Mouse (Mus musculus): ENCODE measurements around the gene Notch4. TPM values are rescaled to one million over a fixed set of nuclear protein-coding genes. Genes with fewer than 3 reads are reported as not detected.
A peak's percentile ranks its signal among the peaks of the same experiment; 100 is the strongest.
"Not testable (repeated sequence)": the region's sequence is repeated elsewhere in the genome, so short reads cannot be mapped to it uniquely, and the experiment has no call there.

The Notch4 gene
- total RNA-seq (2021), result 1 to 10 TPM; 8.0 to 8.9 TPM
- long read RNA-seq, experiment 1, full-length matches to known transcripts, result 7 of 18 reads
- long read RNA-seq, experiment 1, partial matches to known transcripts, result 3 of 18 reads
- long read RNA-seq, experiment 1, other reads (novel, unspliced or antisense), result 8 of 18 reads
- long read RNA-seq, experiment 2, full-length matches to known transcripts, result 5 of 8 reads
- long read RNA-seq, experiment 2, partial matches to known transcripts, result 2 of 8 reads
- long read RNA-seq, experiment 2, other reads (novel, unspliced or antisense), result 1 of 8 reads

DNA sequence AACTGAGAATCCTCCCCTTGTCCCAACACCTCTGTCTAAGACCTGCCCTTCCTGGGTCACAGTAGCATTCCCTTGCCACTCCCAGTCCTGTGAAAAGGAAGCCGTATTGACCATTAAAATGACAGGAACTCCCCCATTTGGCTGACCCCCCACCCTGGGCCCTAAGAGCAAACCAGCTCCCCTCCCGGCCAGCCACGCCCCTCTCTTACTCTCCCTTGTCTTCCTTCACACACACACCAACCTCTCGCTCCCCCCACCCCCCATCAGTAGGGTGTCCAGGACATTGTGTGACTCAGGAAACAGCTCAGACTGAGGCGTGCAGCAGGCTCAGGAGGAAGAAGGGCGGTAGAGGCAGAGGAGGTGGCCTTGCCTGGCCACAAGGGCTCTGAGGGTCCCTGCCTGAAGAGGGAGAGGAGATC lies at the start of gene Notch4:
Gene Notch4, plus strand, starts transcription at position 266 of the 419 bp plus-strand sequence.
- peak; percentile 28 for DNase-seq (ENCODE audit: low spot score)

DNA sequence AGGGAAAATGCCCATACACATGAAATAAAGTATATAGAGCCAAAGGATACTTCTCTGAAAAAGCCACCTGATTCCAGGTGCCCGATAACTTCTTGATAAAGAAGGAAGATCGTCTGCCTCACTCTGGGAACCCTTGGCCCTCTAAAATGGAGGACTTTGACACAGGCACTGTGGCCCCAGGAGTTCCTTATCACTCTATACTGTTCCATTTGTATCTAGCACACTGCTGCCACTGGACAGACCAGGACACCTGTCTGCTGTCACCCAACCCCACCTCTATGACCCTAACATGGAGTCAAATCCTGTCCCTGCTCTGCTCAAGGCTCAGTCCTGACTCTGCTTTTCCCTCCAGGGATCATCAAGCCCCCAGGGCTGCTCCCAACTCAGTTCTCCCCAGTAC lies 47.6 kb upstream of the Notch4 start:
- no peak for DNase-seq (ENCODE audit: low spot score)

DNA sequence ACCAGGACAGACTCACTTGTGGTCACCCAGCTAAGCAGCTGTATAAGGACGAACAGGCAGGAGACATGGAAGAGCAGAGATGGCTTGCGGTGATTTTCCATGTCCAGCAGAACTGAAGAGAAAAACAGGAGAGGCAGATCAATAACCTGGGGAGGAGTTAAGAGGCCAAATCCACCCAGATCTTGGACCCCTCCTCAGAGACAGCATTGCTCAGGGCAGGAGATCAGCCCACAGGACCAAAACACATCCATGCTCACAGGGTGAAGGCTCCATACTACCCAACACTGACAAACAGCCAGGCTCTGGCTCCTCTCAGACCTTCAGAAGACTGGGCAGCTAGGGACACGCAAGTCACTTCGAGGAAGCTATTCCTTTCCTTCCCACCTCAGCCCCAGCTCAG lies 46.8 kb upstream of the Notch4 start, which contains the start of gene Btnl6:
Gene Btnl6, minus strand, starts transcription at position 101 of the 400 bp plus-strand sequence.
- DNase-seq (ENCODE audit: low spot score), result no peak

DNA sequence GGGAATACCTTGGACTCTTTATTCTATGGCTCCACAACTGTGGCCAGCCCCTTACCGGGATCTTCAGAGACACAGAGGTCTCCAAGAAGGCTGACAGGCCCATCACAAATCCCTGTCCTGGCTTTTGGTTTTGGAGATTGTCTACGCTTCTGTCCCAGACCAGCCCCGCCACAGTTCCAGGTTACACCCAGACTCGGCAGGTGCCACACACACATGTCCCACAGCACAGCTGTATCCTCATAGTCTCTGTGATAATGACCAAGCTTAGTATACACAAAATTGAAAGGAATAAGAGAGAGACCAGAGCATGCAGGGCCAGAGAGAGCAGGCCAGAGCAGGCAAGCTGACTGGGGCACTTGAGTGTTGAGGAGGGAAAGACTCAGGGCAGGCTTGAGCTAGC lies 46.3 kb upstream of the Notch4 start:
- DNase-seq (ENCODE audit: low spot score), result no peak

DNA sequence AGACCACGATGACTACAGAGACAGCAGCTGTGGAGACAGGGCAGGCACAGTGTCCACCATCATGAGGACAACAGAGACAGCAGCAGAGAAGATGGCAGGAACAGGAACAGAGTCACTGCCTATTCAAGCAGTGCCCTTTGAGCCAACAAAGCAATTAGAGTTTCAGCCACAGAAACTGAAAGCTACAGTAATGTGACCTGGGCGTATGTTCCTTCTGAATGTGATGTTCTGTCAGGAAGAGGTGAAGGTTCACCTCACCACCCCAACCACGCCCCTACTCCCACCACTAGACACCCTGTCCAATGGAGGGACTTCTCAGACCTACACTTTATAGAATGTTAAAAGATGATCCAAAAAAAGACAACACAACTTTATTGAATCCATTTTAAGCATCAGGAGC lies 45.5 kb upstream of the Notch4 start:
- DNase-seq (ENCODE audit: low spot score), result not testable (repeated sequence)

DNA sequence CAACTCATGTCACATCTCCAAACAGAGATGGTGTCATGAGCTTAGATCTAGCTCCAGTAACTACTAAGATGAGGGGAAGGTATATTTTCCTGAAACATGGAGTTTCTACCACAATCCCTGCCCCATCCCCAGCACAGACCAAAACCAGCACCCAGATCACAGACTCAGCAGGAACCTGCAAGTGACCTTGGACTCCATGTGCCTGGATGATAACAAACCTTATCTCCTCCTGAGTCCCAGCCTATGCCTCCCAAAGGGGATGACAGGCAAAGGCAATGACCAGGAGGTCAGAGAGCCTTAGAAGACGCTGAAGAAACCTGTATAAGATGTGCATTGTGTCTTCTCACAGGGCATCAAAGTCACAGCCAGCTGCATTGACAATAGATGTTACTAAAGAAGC lies 45.1 kb upstream of the Notch4 start:
- DNase-seq (ENCODE audit: low spot score), result no peak

DNA sequence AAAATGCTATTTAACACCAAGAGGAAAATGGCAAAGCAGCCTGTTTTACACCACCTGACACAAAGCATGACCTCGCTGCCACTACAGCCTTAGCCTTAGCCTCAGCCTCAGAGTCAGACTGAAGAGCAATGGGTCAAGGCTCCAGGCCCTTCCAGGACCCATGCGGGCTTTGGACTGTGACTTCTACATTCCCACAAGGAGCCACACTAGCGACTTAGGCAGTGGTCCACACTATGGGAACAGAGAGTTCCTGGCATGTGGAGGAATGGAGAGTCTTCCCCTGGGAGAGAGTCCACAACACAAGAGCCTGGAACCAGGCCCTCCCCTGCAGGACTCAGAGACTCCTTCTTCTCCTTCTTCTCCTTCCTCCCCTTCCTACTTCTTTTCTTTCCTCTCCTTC lies 31.4 kb upstream of the Notch4 start:
- DNase-seq (ENCODE audit: low spot score), result peak; percentile 40

DNA sequence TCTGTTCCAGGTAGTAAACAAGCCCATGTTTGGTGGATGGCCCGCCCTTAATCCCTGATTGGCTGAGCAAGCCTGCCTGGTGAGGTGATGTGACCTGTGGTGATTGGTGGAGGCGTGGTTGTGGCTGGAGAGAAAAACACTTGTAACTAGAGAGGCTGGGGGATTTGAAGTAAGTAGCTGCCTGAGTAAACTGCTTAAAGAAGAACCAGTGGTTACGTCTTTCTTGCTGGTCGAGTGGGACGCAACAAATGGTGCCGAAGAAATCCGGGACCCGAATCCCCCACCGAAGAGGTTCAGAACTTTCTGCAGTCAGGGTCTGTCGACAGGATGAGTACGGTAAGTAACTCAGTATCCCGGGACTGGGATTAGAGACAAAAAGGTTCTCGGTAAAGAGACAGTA lies 20.5 kb upstream of the Notch4 start:
- DNase-seq (ENCODE audit: low spot score), result not testable (repeated sequence)

DNA sequence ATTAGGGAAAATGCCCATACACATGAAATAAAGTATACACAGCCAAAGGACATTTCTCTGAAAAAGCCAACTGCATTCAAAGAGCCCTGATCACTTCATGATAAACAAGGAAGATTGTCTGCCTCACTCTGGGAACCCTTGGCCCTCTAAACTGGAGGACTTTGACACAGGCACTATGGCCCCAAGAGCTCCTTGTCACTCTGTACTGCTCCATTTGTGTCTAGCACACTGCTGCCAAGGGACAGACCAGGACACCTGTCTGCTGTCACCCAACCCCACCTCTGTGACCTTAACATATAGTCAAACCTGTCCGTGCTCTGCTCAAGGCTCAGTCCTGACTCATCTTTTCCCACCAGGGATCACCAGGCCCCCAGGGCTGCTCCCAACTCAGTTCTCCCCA lies 17.3 kb upstream of the Notch4 start:
- no peak for DNase-seq (ENCODE audit: low spot score)

DNA sequence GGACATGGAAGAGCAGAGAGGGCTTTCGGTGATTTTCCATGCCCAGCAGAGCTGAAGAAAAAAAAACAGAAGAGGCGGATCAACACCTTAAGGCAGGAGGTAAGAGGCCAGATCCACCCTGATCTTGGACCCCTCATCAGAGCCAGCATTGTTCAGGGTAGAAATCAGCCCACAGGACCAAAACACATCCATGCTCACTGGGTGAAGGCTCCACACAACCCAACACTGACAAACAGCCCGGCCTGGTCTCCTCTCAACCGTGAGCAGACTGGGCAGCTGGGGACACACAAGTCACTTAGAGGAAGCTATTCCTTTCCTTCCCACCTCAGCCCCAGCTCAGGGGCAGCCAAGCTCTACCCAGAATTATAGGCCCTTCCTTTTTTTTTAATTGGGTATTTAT lies 16.5 kb upstream of the Notch4 start:
- DNase-seq (ENCODE audit: low spot score), result no peak

DNA sequence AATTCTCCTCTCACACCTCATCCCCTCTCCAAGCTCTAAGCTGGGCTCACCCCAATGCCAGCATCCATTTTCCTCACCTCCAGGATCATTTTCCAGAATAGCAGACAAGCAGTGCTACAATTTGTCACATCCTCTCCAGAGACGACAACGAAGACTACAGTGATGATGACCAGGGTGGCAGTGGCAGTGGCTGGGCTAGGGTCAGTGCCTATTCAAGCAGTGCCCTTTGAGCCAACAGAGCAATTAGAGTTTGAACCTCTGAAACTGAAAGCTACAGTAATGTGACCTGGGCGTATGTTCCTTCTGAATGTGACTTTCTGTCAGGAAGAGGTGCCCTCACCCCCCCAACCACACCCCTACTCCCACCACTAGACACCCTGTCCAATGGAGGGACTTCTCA lies 14.9 kb upstream of the Notch4 start:
- no peak for DNase-seq (ENCODE audit: low spot score)

DNA sequence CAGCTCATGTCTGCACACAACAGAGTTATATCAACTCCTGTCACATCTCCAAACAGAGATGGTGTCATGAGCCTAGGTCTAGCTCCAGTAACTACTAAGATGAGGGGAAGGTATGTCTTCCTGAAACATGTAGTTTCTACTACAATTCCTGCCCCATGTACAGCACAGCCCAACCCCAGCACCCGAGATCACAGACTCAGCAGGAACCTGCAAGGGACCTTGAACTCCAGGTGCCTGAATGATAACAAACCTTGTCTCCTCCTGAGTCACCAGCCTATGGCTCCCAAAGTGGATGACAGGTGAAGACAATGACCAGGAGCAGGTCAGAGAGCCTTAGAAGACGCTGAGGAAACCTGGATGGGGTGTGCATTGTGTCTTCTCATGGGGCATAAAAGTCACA lies 14.2 kb upstream of the Notch4 start:
- no peak for DNase-seq (ENCODE audit: low spot score)

DNA sequence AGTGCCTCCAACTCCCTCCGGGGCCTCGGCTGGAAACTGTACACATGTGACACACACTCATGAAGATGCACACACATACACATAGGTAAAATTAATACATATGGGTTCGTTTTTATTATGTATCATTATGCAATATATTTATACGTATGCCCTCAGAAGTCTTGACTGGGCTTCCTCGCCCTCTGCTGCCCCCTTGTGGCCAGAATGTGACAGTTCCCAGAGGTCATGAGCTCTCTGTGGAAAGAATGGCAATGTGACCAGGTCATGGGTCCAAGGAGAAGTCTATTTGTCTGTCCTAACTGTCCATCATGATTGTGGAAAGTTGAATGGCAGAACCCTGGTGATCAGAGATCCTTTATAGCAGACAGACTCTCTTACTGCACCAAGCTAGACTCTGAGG lies 8.6 kb upstream of the Notch4 start:
- DNase-seq (ENCODE audit: low spot score), result peak; percentile 85

DNA sequence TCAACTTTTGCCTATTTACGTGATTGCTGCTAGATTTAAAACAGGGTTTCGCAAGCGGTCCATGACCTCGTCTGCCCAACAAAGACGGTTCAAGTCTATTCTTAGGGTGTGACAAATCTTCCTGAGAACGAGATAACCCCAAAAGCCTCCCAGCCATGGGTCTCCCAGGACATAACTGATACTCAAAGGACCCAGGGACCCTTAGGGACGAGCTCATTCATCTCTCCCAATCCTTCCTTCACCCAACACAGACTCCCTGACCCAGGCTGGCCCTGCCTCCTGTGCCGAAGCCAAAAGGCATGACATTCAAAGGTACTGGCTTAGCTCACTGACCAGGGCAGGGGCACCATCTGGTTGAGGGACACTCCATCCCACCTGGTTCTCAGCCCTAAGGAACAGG lies 7.7 kb upstream of the Notch4 start:
- DNase-seq (ENCODE audit: low spot score), result no peak

DNA sequence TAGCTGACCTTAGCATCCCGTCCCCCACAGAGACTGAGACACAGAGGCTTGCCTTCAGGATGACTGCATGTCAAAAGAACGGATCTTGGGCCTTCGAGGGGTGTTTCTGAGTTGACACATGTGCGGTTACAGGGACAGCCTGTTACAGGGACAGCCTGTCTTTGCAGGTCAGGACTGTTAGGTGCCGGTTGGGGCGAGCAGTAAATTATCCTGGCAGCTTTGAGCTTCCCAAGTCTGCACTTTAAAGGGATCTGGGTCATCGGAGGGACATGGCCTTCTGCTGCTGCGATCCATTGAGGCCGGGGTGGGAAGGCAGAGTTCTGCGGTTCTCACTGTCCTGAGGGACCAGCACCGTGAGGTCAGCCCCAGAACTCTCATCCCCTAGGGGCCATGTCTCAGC lies 6.7 kb upstream of the Notch4 start:
- peak; percentile 11 for DNase-seq (ENCODE audit: low spot score)

DNA sequence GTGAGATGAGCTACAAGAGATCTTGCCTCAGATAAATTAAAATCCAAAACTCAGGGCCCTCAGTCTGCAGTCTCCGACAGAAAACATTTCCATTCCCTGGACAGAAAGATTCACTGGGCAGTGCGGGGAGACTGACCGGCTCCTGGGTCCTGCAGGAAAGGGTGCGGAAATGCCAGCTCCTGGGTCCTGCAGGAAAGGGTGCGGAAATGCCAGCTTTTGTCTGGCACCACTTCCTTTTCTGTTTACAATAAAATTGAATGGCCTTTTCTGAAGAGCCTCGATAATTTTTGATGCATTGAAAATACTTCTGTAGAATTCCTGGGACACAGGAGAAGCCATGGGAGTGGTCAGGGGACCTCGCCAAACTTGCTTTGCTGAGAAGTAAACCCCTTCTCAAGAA lies 5.0 kb upstream of the Notch4 start:
- DNase-seq (ENCODE audit: low spot score), result no peak

DNA sequence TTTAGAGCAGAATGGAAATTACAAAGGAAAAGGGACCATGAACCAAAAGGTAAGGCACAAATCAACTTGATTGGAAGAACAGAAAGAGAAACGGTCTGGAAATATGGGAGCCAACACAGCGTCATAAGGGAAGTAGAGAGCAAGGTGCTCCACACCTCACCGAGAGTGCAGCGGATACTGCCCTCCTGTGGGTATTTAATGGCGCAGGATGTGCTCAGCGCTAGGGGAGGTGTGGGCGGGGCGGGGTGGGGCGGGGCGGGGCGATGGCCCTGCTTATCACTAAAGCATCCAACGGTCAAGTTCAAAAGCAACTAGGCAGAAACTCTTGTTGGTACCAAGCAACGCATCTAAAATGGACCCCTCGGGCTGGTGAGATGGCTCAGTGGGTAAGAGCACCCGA lies 4.2 kb upstream of the Notch4 start:
- no peak for DNase-seq (ENCODE audit: low spot score)

DNA sequence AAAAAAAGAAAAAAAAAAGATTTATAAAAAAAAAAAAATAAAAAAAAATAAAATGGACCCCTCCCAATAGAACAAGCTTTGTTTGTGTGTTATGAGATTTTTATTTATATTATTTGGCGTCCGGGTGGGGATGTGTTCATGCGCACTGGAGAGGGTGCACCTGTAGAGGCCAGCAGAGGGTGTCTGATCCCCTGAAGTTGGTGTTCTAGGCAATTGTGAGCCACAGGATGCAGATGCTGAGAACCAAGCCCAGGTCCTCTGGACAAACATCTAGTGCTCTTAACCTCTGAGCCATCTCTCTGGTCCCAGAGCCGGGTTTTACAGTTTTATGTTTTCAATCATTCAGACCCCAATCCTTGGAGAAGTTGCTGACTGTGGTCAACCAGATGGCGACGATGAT lies 3.6 kb upstream of the Notch4 start:
- no peak for DNase-seq (ENCODE audit: low spot score)

DNA sequence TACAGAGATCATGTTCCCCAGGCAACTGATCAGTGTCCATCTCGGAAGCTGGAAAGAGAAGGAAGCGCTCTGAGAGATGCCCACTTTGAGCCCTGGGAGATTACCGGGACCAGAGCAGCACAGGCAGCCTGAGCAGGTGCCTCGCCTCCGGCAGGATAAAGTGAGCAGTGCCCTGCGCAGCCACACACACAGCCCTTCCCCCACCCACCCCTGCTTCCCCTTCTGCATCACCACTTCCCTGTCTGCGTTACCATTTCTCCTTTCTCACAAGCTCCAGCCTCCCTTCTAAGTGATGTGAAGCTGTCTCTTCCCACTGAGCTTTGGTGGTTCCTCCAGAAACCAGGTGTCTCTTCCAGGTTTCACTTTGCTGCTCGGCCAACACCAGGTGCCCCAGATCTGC lies 2.9 kb upstream of the Notch4 start:
- no peak for DNase-seq (ENCODE audit: low spot score)

DNA sequence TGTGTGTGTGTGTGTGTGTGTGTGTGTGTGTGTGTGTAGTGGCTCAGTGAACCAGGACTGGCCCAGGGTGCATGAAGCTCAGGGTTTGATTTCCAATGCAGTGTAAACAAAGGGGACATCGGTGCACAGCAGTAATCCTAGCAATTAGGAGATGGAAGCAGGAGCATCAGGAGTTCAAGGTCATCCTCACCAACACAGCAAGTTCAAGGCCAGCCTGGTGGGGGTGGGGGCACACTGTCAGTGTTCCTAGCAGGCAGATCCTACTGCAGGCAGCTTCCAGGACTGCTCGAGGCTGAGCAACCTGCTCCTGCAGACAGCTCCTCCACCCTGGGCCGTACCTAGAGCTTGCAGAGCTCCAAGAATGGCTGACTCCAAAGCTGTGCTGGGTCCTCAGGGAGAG lies 1.5 kb upstream of the Notch4 start:
- DNase-seq (ENCODE audit: low spot score), result no peak

DNA sequence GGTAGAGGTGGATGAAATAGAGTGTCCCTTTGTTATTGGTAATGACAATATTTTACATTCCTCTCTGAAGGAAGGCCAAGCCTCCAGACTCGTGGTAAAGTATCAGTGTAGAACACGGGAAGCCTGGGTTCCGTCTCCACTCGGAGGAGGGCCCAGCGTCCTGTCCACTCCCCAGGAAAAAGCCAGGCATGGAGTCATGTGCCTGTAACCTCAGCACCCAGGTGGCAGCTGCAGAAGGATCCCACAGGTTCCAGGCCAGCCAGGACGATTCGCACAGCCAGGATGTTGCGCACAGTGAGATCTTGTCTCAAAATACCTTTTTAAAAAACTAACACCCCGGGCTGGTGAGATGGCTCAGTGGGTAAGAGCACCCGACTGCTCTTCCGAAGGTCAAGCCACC lies 714 bp upstream of the Notch4 start:
- no peak for DNase-seq (ENCODE audit: low spot score)

DNA sequence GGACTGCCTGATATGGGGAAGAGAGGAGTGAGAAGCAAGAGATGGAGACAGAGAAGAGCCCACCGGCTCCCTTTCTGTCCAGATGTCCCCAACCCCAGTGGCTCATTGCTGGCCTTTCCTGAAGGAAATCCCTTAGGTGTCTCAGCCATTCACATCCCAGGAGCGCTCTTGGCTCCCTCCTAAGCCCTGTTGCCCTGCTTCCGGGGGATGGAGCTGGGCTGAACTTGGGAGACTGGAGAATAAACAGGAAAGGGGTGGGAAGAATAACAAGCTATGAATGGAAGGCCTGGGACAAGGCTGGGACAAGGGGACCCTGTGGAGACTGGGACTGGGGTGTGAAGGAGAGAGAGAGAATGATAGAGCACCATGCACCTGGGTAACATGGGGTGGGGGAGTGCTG lies 728 bp downstream of the Notch4 start:
- DNase-seq (ENCODE audit: low spot score), result peak; percentile 29

DNA sequence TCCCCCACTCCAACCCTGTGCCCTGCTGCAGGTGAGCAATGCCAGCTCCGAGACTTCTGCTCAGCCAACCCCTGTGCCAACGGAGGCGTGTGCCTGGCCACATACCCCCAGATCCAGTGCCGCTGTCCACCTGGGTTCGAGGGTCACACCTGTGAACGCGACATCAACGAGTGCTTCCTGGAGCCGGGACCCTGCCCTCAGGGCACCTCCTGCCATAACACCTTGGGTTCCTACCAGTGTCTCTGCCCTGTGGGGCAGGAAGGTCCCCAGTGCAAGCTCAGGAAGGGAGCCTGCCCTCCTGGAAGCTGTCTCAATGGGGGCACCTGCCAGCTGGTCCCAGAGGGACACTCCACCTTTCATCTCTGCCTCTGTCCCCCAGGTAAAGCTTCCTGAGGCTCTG lies 3.2 kb downstream of the Notch4 start:
- DNase-seq (ENCODE audit: low spot score), result no peak

DNA sequence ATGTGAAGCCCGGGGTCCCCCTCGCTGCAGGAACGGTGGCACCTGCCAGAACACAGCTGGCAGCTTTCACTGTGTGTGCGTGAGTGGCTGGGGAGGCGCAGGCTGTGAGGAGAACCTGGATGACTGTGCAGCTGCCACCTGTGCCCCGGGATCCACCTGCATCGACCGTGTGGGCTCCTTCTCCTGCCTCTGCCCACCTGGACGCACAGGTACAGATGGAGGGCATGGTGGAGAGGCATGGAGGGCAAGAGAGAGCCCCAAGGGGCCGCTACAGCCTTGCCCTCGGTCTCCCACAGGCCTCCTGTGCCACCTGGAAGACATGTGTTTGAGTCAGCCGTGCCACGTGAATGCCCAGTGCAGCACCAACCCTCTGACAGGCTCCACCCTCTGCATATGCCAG lies 4.4 kb downstream of the Notch4 start:
- DNase-seq (ENCODE audit: low spot score), result no peak
